Mouse (Mus musculus) cerebellum, adult 11 months (tissue): ENCODE results near the gene Rgs19.

Experiments used
- DNase-seq: peaks from one replicate; pipeline ENCODE4 v3.0.0; 2022

Rgs19 gene

GRCm38 (mm10) chr2:181648926-181649325 lies 44.9 kb downstream of the Rgs19 start:
- DNase-seq = no peak

GRCm38 (mm10) chr2:181646626-181647472 lies 46.9 kb downstream of the Rgs19 start:
- DNase-seq = no peak

GRCm38 (mm10) chr2:181645666-181646065 lies 48.1 kb downstream of the Rgs19 start:
- no peak for DNase-seq

- DNase-seq = no peak
Observed at GRCm38 (mm10) chr2:181644361-181644760, 49.4 kb downstream of the Rgs19 start.
